ENCODE assay signal across 1 mouse cellular context in genomic region chr11:103381505-103381904, GRCm38 (mm10).
TF ChIP-seq lines count a peak whose summit lies in the region.

No protein-coding gene starts in this region.

TF ChIP-seq in MEL, 35 proteins besides CTCF, POLR2A, EP300 and RAD21 (continued from another document):
- peak; percentile 91 for TF ChIP-seq RCOR1 (IDR thresholded peaks at IDR 0.05; ENCODE audit: low read depth, low read length)
- TF ChIP-seq ELF1 (IDR thresholded peaks at IDR 0.05; ENCODE audit: low read depth, low read length) = no peak
- TF ChIP-seq USF2 (IDR thresholded peaks at IDR 0.05; ENCODE audit: borderline replicate concordance in 1 of 2, insufficient read depth in 1 of 2, low read depth in 1 of 2, low read length in 2 of 2) = no peak
- no peak for TF ChIP-seq TCF12 (IDR thresholded peaks at IDR 0.05; ENCODE audit: low read depth, low read length)
- TF ChIP-seq SMC3 (IDR thresholded peaks at IDR 0.05; ENCODE audit: low read depth, low read length) = no peak
- TF ChIP-seq MXI1 (IDR thresholded peaks at IDR 0.05; ENCODE audit: low read depth, low read length) = peak; percentile 57
- TF ChIP-seq TAL1 (IDR thresholded peaks at IDR 0.05; ENCODE audit: low read length) = no peak
- TF ChIP-seq MAFK (IDR thresholded peaks at IDR 0.05; ENCODE audit: borderline replicate concordance, low read depth, low read length) = no peak; the same call in 1 of the 2 replicates
- TF ChIP-seq SIN3A (IDR thresholded peaks at IDR 0.05; ENCODE audit: low read length) = peak; percentile 33; the same call in 1 of the 2 replicates
- peak; percentile 42; the same call in 1 of the 2 replicates for TF ChIP-seq ETS1 (IDR thresholded peaks at IDR 0.05; ENCODE audit: low read depth, low read length)
- TF ChIP-seq TBP (IDR thresholded peaks at IDR 0.05; ENCODE audit: low read depth, low read length) = no peak
- TF ChIP-seq MYB (IDR thresholded peaks at IDR 0.05; ENCODE audit: low read depth, low read length) = no peak
- no peak for TF ChIP-seq ZKSCAN1 (IDR thresholded peaks at IDR 0.05; ENCODE audit: low read depth, low read length)
